Mouse (Mus musculus) monocyte, adult 5-6 weeks (primary cell): ENCODE data around the gene Map3k14. TPM values are rescaled to one million over a fixed set of nuclear protein-coding genes. Genes with fewer than 3 reads are reported as not detected.
"Not testable (repeated sequence)": the region's sequence is repeated elsewhere in the genome, so short reads cannot be mapped to it uniquely, and the experiment has no call there.

Source experiments
- ATAC-seq: fragments of 153-309, 156-312 bp; replicated peaks from 2 replicates; pipeline ENCODE4 v1.8.0; 2017; ENCODE audit warnings: mild to moderate bottlenecking; ENCODE audit not compliant: low TSS enrichment, insufficient number of reproducible peaks, severe bottlenecking, poor library complexity, low FRiP score
- total RNA-seq: library from RNA; stranded (forward); fragments of 200-1000, 200-491, 200-594 nt; gene quantifications from 3 replicates; pipeline ENCODE4 v1.2.3, GENCODE M21; 2017

The Map3k14 gene
- total RNA-seq, 1 experiment from 2014 or later: 72.0 TPM

DNA sequence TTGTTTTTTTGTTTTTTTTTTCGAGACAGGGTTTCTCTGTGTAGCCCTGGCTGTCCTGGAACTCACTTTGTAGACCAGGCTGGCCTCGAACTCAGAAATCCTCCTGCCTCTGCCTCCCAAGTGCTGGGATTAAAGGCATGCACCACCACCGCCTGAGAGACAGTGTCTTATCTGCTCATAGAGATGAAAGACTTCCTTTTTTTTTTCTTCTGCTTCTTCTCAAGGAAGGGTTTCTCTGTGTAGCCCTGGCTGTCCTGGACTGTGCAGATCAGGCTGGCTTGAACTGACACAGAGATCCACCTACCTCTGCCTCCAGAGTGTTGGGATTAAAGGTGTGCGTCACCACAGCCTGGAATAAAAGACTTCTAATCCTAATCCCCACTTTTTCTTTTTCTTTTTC, 44.6 kb downstream of the Map3k14 start:
- not testable (repeated sequence) for ATAC-seq

DNA sequence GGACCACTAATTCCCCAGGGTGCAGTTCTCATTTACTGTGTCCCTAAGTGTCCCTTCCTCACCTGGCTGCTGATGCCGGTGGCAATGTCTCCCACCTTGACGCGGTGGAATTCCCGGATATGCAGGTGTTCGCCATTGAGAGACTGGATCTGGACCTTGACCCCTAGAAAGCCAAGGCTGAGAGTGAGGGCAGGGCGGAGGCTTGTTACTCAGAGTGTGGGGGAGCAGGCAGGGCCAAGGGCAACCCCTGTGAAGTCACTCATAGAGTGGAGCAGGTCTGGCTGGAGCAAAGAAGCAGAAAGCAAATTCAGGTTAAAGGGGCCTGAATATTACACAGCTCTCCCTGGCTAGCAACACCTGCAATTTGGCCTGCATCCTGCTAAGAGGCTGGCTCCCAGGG, 45.8 kb downstream of the Map3k14 start:
- no peak for ATAC-seq

DNA sequence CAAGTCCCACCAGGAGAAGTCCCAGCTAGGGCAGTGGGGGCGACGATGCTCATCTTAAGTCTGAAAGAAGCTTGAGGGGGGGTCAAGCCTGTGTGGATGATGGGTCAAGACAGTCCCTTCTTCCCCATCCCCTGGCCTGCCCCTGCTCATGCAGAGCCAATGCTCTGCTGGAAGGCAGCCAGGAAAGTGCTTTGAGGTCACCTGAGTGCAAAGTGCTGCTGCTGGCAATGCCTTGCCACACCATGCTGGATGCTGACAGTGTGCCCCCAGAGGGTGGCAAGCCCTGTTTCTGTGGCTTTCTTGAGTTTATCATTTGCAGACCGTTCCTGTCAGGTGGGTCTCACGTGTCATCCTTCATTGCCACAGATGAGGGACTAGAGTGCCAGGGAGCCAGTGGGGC, 47.3 kb downstream of the Map3k14 start:
- no peak for ATAC-seq

DNA sequence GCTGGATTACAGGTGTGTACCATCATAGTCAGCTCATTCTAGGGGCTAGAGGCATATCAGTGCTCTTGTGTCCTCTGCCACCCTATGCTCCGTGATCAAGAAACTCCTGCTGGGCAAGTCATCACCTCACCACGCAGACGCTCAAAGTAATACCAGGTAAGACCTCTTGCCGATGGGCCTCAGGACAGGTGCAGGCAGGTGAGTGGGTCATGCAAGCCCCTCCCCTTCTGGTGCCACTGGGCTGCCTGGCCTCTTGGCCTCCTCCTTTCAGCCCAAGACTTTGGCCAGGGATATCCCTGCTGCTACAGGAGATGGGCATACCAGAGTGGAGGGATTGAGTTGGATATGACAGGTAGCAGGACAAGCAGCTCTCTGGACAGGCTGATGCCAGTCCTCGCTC, 48.0 kb downstream of the Map3k14 start:
- no peak for ATAC-seq

DNA sequence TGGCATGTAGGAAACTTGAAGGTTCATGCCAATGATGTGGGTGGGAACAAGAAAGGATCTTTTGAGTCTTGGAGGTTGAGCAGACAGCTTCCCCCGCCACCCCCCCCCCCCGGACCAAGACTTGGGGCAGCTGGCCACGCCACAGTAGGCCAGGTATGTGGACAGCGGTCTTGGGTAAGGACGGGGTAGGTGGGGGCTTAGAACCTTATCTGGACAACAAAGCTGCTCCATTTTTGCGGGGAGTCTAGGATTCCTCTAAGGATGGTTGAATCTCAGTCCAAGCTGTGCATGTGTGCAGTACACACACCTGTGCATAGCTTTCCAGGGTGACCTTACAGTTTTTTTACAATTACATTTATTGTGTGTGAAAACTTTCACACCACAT, 48.8 kb downstream of the Map3k14 start:
- no peak for ATAC-seq

DNA sequence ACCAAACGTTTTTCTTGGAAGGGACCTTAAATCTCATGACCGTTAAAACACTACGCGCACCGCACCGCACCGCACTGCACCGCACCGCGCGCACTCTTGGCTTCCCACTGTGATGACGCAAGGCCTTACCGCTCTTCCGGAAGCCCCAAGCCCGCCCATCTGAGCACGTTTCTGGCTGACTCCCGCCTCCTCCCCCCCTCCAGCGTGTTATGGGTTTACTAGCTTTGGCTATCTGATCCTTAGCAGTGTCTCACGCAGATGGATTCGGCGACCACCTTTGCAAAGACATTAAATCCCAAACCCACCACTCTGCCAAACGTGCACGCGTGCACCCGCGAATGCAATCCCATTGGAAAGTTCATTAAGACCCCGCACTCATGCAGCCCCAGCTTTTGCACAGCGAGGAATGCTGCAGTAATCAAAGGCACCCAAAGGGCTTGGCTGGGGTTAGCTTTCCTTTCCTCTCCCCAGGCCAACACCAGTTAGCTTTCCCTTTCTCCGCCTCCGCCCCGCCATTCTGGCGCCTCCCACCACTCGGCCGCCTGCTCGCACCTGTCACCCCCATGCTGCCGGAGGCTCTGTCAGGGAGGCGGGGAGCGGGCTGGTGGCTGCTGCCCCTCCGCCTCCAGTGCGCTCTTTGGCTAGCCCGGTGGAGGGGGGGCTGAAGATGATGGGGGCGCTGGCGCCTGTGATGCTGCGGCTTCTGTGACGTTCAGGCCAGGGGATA, 49.3 kb downstream of the Map3k14 start, which contains the start of gene Spata32:
Gene Spata32 (minus strand): TSS at position 643 of the 727 bp plus-strand sequence.
- peak; percentile 53; the same call in 1 of the 2 replicates for ATAC-seq

DNA sequence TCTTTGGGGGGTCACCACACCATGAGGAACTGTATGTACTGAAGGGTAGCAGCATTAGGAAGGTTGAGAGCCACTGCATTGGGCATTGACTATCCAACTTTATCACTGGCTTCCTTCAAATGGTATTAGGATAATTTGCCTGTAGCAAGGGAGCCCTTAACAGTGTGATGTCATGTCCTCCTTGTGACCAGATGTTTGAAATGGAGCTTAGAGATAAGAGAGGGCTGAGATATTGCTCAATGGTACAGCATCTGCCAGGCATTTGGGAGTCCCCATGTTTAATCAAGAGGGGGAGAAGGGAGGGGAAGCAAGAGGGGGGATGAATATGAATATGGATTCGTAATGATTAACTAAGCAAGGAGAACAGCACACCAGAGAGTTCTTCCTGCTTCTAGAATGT, 51.9 kb downstream of the Map3k14 start:
- ATAC-seq: no peak

DNA sequence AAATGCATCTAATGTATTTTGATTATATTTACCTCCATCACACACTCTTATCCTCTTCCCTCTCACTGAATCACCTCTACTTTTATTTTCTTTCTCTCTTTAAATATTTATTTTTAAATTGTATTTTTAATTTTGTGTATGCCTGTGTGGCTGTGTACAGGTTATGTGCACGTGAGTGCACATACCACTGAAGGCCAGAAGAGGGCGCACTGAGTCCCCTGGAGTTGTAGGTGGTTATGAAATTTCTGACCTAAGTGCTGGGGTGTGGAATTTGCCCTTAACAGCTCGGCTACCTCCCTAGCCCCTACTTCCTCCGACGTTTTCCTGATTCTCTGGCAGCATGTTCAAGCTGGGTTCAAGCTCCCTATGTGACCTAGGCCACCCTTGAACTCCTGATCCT, 53.6 kb downstream of the Map3k14 start:
- ATAC-seq: no peak

DNA sequence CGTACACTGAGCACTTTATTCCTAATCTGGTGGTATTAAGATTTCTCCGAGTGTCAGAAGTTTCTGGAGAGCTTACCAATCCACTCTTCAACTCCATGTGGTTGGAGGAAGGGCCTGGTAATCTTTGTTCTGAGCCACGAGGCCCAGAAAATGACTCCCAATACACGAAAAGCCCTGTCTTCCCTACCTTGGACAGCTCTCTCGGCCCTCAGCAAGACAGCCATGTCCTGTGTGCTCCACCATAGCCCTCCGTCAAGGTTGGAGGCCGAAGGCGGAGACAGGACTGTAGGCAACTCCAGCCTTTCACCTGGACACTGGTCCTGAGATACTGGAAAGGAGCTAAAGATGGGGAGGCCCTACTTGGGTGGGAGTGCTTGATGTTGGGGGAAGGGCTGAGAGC, 57.0 kb downstream of the Map3k14 start:
- no peak for ATAC-seq

DNA sequence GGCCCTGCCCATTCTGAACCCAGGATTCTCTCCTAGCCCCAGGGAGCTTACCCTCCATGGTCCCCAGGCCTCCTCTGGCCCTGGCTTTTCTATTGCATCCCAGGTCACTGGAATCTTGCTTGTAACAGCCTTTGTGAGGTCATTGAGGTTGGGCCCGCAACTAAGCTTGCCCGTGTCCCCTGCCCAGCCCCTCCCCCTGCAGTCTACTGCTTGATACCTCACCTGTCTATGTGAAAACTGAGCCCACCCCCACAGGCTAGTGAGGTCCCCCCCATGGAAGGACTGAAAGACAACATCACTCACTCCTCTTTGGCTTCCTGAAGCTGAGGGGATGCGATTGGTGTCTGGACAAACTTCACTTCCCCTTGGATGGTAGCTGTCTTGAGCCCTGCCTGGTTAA, 58.8 kb downstream of the Map3k14 start, which contains the start of gene 1700023F06Rik:
Gene 1700023F06Rik (minus strand): TSS at position 101 of the 400 bp plus-strand sequence.
- no peak for ATAC-seq

DNA sequence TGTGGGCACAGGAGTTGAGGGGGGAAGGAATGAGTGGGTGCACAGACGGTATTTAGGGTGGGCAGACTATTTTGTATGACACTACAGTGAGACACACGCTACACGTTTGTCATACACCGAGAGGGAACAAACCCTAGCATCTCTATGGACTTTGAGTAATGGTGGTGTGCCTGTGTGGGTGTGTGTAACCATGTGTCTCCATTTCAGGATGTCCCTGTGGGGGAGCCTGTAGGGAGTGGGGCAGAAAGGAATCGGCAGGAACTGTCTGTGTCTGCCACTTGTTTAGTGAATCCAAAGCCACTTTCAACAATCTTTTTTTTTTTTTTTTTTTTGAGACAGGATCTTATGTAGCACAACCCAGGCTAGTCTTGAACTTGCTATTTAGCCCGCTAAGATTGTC, 61.1 kb downstream of the Map3k14 start:
- ATAC-seq: no peak

DNA sequence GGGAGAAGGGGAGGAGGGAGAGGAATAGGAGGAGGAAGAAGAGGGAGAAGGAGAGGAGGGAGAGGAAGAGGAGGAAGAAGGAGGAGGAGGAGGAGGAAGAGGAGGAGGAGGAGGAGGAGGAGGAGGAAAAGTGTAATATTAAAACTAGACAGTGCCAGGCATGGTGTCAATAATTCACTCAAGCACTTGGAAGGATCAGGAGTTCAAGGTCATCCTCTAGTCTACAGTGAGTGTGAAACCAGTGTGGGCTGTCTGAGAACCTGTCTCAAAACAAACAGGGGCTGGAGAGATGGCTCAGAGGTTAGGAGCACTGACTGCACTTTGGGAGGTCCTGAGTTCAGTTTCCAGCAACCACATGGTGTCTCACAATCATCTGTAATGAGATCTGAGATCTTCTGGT, 64.9 kb downstream of the Map3k14 start:
- no peak for ATAC-seq

DNA sequence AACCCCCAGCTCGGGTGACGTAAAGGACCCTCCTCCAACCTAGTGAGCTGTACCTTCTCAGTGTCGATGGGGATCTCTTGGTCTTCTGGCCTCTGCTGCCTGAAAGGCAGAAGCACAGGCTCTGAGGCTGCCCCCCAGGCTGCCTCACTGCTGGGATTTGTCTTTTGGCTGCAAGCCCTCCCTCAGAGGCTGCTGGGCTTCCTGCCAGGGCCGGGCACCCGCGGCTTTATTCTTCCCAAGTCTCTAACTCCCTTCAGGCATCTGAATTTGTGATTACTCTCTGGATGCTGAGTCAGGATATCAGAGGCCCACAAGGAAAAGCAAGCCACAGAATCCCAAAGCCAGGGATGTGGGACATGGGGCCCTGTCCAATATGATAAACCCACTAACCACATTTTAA, 65.6 kb downstream of the Map3k14 start:
- ATAC-seq: 0 out of 2 replicates have a peak, but pooled peaks have one; percentile 0

DNA sequence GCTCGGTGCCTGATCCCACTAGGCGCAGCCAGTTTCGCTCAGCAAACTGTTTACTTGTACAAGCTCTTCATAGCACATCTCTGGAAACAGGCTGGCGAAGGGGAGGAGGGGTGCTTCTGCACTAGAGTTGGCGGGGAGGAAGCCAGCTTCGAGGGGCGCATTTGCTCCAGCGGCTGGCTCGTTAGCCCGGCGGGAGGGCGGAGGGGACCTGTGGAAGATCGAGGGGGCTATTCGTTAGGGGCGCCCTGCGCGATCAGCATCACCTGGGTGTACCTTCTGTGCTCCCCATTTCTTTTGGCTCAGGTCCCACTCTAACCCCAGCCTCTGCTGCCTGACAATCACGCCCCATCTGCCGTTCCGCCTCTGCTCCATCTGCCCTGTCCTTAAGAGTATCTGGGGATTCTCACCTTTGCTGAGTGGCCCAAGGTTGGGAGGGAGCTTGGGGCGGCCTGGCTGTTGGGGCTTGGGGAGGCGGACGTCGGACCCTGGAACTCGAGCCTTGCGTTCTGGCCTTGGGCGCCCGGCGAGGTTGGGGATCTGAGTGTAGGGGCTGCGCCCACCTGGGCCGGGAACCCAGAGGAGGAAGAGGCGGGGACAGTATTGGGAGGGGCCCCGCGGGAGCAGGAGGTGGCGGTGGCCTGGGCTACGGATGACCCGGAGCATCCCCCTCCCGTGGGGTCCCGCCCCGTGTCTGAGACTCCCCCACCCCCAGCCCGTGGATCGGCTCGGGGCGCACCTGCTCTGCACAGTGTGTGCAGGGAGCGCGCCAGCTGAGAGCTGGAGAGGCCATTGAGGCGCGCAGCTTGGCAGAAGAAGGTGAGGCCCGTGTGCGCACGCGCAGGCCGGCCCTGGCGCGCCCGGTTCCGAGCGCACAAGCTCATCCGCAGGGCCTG, 68.1 kb downstream of the Map3k14 start:
- no peak for ATAC-seq

DNA sequence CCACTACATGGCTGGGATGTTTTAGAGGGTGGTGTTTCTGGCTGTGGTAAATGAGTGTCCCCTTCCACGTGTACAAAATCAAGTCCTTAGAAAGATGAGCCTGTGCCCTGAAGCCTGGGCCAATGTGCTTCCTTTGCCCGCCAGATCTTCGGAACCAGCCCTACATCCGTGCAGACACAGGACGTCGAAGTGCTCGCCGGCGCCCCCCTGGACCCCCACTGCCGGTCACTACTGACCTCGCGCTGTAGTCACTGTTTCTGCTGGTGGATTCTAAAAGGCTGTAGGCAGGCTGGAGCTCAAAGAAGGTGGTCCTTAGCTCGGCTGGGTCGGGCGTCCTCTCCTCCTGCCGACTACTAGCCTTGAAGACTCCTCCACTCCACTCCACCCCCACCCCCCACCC, 68.9 kb downstream of the Map3k14 start:
- no peak for ATAC-seq

DNA sequence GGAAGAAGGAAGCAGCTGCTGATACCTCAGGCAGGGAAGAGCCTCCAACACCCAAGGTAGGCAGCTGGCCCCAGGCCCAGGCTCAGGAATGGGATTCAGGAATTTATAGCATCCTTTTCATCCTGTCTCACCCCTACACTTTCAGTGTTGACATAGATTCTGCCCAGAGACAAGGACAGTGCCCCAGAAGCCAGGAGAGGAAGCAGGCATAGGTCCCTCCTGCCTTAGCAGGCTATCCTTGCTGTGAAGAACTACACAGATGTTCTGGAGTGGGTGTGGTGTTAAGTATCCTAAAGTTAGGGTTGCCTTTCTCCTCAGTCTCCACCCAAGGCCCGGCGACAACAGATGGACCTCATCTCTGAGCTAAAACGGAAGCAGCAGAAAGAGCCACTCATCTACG, 69.9 kb downstream of the Map3k14 start:
- ATAC-seq: no peak

DNA sequence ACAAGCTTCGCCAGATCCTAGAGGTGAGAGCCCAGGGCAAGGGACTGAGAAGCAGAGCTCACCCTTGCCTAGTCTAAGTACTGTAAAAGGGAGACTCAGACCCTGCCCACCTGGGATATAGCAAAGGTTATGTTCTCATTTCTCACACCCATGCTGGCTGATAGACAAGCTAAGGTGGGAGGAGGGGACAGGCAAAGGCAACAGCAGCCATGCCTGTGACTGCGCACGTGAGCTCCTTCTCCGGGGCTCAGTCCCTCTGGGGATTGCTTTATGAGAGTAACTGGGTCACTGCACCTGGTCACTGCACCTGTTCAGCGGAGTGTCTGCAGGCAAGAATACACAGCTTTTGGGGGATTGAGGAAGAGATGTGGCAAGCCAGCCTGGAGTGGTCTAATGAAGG, 71.6 kb downstream of the Map3k14 start:
- ATAC-seq: no peak

DNA sequence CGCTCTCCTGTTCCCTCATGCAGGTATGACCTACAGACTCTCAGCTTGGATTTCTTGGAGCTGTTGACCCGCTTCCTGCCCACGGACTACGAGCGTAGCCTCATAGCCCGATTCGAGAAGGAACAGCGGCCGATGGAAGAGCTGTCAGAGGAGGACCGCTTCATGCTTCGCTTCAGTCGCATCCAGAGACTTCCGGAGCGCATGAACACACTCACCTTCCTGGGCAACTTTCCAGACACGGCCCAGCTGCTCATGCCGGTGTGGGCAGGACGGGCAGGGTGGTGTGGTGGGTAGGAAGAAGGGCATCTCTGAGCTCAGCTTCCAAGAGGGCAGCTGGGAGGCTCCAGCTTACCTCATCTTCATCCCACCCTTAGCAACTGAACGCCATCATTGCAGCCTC, 72.0 kb downstream of the Map3k14 start:
- no peak for ATAC-seq

DNA sequence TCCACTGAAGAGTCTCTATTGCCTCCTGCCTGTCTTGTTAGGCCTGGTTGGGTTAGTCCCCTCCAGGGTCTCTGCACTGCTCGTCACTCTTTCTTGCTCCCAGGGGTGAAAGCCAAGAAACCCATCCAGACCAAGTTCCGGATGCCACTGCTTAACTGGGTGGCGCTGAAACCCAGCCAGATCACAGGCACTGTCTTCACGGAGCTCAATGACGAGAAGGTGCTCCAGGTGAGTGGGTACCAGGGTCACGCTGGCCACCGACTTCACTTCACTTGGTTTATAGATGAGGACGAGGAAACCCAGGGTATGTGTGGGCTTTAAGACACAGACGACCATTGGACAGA, 73.5 kb downstream of the Map3k14 start:
- ATAC-seq: no peak
